Mouse (Mus musculus): ENCODE measurements around the gene Sorcs2.
"Not testable (repeated sequence)": the region's sequence is repeated elsewhere in the genome, so short reads cannot be mapped to it uniquely, and the experiment has no call there.

Sorcs2 gene

GRCm38 (mm10) chr5:36391751-36392150, 6.2 kb downstream of the Sorcs2 start:
- in situ Hi-C loops (cut with MboI, MseI) = no loop called here

GRCm38 (mm10) chr5:36390591-36390927, 7.4 kb downstream of the Sorcs2 start:
- in situ Hi-C loops (cut with MboI, MseI) = not testable (repeated sequence)

- in situ Hi-C loops (cut with MboI, MseI) = no loop called here
Observed at GRCm38 (mm10) chr5:36389731-36390590, 8.0 kb downstream of the Sorcs2 start.

DNA sequence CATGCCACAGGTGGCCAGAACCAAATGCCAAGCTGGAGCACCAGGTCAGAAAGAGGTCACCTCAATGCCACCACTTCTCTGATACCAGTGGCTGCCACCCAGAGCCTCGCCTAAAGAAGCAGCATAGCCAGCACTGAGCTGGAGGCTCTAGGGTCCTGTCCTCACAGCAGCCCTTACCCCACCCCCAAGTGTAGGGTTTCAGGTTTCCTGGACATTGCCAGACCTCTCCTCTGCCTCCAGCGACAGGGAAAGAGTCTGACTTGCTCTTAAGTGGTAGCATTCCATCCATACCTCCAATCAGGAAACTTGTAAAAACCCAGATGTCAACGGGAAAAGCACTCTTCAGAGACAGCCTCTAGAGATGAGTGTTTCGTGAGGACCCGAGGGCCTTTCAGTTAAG, 12.9 kb downstream of the Sorcs2 start:
- in situ Hi-C loops (cut with MboI, MseI) = no loop called here

- in situ Hi-C loops (cut with MboI, MseI) = no loop called here
Observed at GRCm38 (mm10) chr5:36383431-36383830, 14.5 kb downstream of the Sorcs2 start.

GRCm38 (mm10) chr5:36382721-36383120, 15.2 kb downstream of the Sorcs2 start:
- in situ Hi-C loops (cut with MboI, MseI) = no loop called here

- in situ Hi-C loops (cut with MboI, MseI) = no loop called here
Observed at GRCm38 (mm10) chr5:36382134-36382693, 15.7 kb downstream of the Sorcs2 start.

- in situ Hi-C loops (cut with MboI, MseI) = no loop called here
Observed at GRCm38 (mm10) chr5:36379938-36380511, 17.9 kb downstream of the Sorcs2 start.

GRCm38 (mm10) chr5:36378370-36378738, 19.6 kb downstream of the Sorcs2 start:
- in situ Hi-C loops (cut with MboI, MseI) = no loop called here

GRCm38 (mm10) chr5:36377456-36378369, 20.2 kb downstream of the Sorcs2 start:
- in situ Hi-C loops (cut with MboI, MseI) = no loop called here

DNA sequence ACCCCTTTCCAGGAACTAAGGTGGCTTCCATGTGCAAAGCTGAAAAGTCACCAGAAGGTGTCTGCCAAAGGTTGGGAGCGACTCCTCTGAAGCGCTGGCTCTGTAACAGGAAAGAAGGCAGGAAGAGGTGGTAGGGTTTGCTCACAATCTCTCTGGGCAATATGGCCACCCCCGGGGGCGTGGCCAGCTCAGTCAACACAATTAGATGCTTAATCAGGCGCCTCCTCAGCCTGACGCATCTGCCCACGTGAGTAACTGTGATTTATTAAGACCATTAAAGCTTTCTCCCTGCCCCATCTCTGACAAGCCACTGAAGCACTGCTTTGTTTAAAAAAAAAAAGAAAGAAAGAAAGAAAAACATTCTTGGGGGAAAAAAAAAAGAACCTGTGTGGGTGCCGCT, 22.1 kb downstream of the Sorcs2 start:
- in situ Hi-C loops (cut with MboI, MseI) = no loop called here

- in situ Hi-C loops (cut with MboI, MseI) = no loop called here
Observed at GRCm38 (mm10) chr5:36374221-36375050, 23.5 kb downstream of the Sorcs2 start.

- in situ Hi-C loops (cut with MboI, MseI) = no loop called here
Observed at GRCm38 (mm10) chr5:36373246-36373891, 24.6 kb downstream of the Sorcs2 start.

- in situ Hi-C loops (cut with MboI, MseI) = no loop called here
Observed at GRCm38 (mm10) chr5:36371731-36372130, 26.2 kb downstream of the Sorcs2 start.

- in situ Hi-C loops (cut with MboI, MseI) = no loop called here
Observed at GRCm38 (mm10) chr5:36369261-36369684, 28.7 kb downstream of the Sorcs2 start.

DNA sequence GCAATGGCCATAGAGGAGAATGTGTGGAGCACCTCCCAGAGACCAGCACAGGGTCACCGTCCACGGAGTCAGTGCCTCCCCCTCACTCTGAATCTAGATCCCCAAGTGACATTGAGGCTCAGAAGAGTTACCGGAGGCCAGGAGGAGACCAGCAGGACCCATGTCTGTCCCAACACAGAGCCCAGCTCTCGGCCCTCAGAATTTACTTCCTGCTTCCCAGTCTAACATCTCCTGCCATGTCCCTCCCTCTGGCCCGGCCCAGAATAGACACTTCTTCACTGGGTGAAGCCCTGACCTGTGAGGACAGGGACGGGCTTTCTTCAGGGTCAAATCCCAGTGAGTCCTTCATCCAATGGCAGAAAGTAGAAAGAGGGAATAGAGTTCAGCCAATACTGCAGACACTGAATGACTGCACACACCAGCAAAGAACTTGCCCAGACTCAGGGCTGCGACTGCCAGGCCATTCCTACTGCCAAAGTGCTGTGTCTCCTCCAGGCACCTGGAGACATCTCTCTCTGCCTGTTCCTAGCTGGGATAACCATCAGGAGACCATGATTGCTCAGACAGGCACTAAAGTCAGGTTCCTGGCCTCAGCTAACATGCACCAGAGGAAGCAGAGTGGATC, 29.3 kb downstream of the Sorcs2 start:
- in situ Hi-C loops (cut with MboI, MseI) = no loop called here

- in situ Hi-C loops (cut with MboI, MseI) = no loop called here
Observed at GRCm38 (mm10) chr5:36367911-36368310, 30.0 kb downstream of the Sorcs2 start.

DNA sequence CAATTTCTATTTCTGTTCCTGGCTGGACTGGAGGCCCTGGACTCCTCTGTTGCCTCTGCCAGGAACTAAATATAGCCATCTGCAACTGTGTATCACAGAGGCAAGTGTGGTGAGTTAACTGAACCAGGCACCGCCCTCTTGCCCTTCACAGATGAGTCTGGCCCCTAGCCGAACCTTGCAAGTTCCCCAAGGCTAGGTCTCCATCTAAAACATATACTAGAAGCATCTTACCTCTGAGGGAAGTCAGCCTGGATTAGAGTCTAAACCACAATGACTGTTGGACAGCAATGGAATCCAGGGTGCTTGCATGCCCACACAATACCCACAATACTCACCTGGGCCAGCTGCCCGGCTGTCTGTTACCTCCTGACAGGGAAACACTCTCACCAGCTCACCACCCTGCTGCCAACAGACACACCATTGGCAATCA, 30.7 kb downstream of the Sorcs2 start:
- in situ Hi-C loops (cut with MboI, MseI) = no loop called here

GRCm38 (mm10) chr5:36361749-36362148, 36.2 kb downstream of the Sorcs2 start:
- in situ Hi-C loops (cut with MboI, MseI) = no loop called here

- in situ Hi-C loops (cut with MboI, MseI) = no loop called here
Observed at GRCm38 (mm10) chr5:36360343-36360742, 37.6 kb downstream of the Sorcs2 start.

Measured in T-helper 2 cell (primary cell).